Mouse (Mus musculus): Measurements from ENCODE around the gene Ctcfl. TPM values are rescaled to one million over a fixed set of nuclear protein-coding genes. Genes with fewer than 3 reads are reported as not detected.
A peak's percentile ranks its signal among the peaks of the same experiment; 100 is the strongest.
"Not testable (repeated sequence)": the region's sequence is repeated elsewhere in the genome, so short reads cannot be mapped to it uniquely, and the experiment has no call there.

The Ctcfl gene
- polyA plus RNA-seq, 1 experiment from 2014 or later, result 0.85 TPM

- peaks cover 15% of the 10 kb centered on the region; the same call in 1 of the 2 replicates for H3K36me3 ChIP-seq
- H3K4me3 ChIP-seq; DNase-seq (ENCODE audit: low spot score); H3K9me3 ChIP-seq; H3K27me3 ChIP-seq (ENCODE audit: insufficient read depth, poor library complexity, severe bottlenecking): not testable (repeated sequence)
- WGBS, result 90% methylated on average over 10 of the region's 10 CpGs
- H3K4me1 ChIP-seq, result peaks cover 16% of the 10 kb centered on the region
- H3K27ac ChIP-seq, result peak overlapping the region; percentile 30; the same call in 1 of the 2 replicates
These were observed 22.0 kb downstream of the Ctcfl start for GRCm38 (mm10) chr2:173097337-173097736.

GRCm38 (mm10) chr2:173089437-173089836 lies 29.9 kb downstream of the Ctcfl start:
- 16% methylated on average over 6 of the region's 6 CpGs for WGBS
- Histone ChIP-seq H3K27me3 (ENCODE audit: insufficient read depth, poor library complexity, severe bottlenecking) (no peaks in the 10 kb centered on the region), H3K4me3 (peak overlapping the region; percentile 24; the same call in 1 of the 2 replicates), H3K36me3 (no peaks in the 10 kb centered on the region), H3K9me3 (no peaks in the 10 kb centered on the region), H3K27ac (peak overlapping the region; percentile 90), H3K4me1 (peaks cover 31% of the 10 kb centered on the region)
- DNase-seq (ENCODE audit: low spot score), result peak; percentile 91

- 33% methylated on average over 13 of the region's 13 CpGs for WGBS
- no peaks in the 10 kb centered on the region for H3K27me3 ChIP-seq (ENCODE audit: insufficient read depth, poor library complexity, severe bottlenecking)
- no peaks in the 10 kb centered on the region for H3K36me3 ChIP-seq
- DNase-seq (ENCODE audit: low spot score), result peak; percentile 94
- H3K9me3 ChIP-seq, result no peaks in the 10 kb centered on the region
- H3K27ac ChIP-seq, result peak overlapping the region; percentile 90
- peak overlapping the region; percentile 43 for H3K4me3 ChIP-seq
- peaks cover 47% of the 10 kb centered on the region for H3K4me1 ChIP-seq
These were observed 31.9 kb downstream of the Ctcfl start for GRCm38 (mm10) chr2:173087405-173087804.

GRCm38 (mm10) chr2:173085763-173086162 lies 33.6 kb downstream of the Ctcfl start:
- 85% methylated on average over 9 of the region's 9 CpGs for WGBS
- Histone ChIP-seq H3K27ac (peak overlapping the region; percentile 90), H3K36me3 (no peaks in the 10 kb centered on the region), H3K9me3 (no peaks in the 10 kb centered on the region), H3K27me3 (ENCODE audit: insufficient read depth, poor library complexity, severe bottlenecking) (no peaks in the 10 kb centered on the region), H3K4me1 (peaks cover 56% of the 10 kb centered on the region), H3K4me3 (no peak overlapping the region)
- DNase-seq (ENCODE audit: low spot score), result no peak

GRCm38 (mm10) chr2:173084871-173085270 lies 34.5 kb downstream of the Ctcfl start:
- Histone ChIP-seq H3K27ac (peak overlapping the region; percentile 44), H3K9me3 (no peaks in the 10 kb centered on the region), H3K4me3 (no peak overlapping the region), H3K4me1 (peaks cover 65% of the 10 kb centered on the region), H3K36me3 (no peaks in the 10 kb centered on the region), H3K27me3 (ENCODE audit: insufficient read depth, poor library complexity, severe bottlenecking) (no peaks in the 10 kb centered on the region)
- 95% methylated on average over 11 of the region's 11 CpGs for WGBS
- no peak for DNase-seq (ENCODE audit: low spot score)

- Histone ChIP-seq H3K4me3 (peak overlapping the region; percentile 35), H3K27ac (peak overlapping the region; percentile 82), H3K4me1 (peaks cover 69% of the 10 kb centered on the region), H3K27me3 (ENCODE audit: insufficient read depth, poor library complexity, severe bottlenecking) (no peaks in the 10 kb centered on the region), H3K9me3 (no peaks in the 10 kb centered on the region), H3K36me3 (no peaks in the 10 kb centered on the region)
- WGBS, result 15% methylated on average over 13 of the region's 13 CpGs
- DNase-seq (ENCODE audit: low spot score), result peak; percentile 93
These were observed 35.4 kb downstream of the Ctcfl start for GRCm38 (mm10) chr2:173083712-173084475.

GRCm38 (mm10) chr2:173083106-173083505 lies 36.2 kb downstream of the Ctcfl start:
- H3K4me1 ChIP-seq, result peaks cover 64% of the 10 kb centered on the region
- 74% methylated on average over 9 of the region's 9 CpGs for WGBS
- peak overlapping the region; percentile 82 for H3K27ac ChIP-seq
- H3K27me3 ChIP-seq (ENCODE audit: insufficient read depth, poor library complexity, severe bottlenecking), result no peaks in the 10 kb centered on the region
- H3K9me3 ChIP-seq, result no peaks in the 10 kb centered on the region
- no peaks in the 10 kb centered on the region for H3K36me3 ChIP-seq
- peak overlapping the region; percentile 35 for H3K4me3 ChIP-seq
- DNase-seq (ENCODE audit: low spot score), result no peak

GRCm38 (mm10) chr2:173082706-173083105 lies 36.6 kb downstream of the Ctcfl start:
- no peaks in the 10 kb centered on the region for H3K36me3 ChIP-seq
- 86% methylated on average over 3 of the region's 3 CpGs for WGBS
- peak overlapping the region; percentile 82 for H3K27ac ChIP-seq

GRCm38 (mm10) chr2:173080785-173081241 lies 38.5 kb downstream of the Ctcfl start:
- no peaks in the 10 kb centered on the region for H3K9me3 ChIP-seq

More at GRCm38 (mm10) chr2:173082706-173083105, 36.6 kb downstream of the Ctcfl start:
- no peak overlapping the region for H3K4me3 ChIP-seq
- H3K9me3 ChIP-seq, result no peaks in the 10 kb centered on the region
- no peak for DNase-seq (ENCODE audit: low spot score)
- H3K27me3 ChIP-seq (ENCODE audit: insufficient read depth, poor library complexity, severe bottlenecking), result no peaks in the 10 kb centered on the region
- H3K4me1 ChIP-seq, result peaks cover 64% of the 10 kb centered on the region

GRCm38 (mm10) chr2:173079766-173080549 lies 39.4 kb downstream of the Ctcfl start:
- H3K4me3 ChIP-seq, result no peak overlapping the region
- no peaks in the 10 kb centered on the region for H3K27me3 ChIP-seq (ENCODE audit: insufficient read depth, poor library complexity, severe bottlenecking)
- H3K4me1 ChIP-seq, result peaks cover 43% of the 10 kb centered on the region
- no peaks in the 10 kb centered on the region for H3K9me3 ChIP-seq
- peak overlapping the region; percentile 84 for H3K27ac ChIP-seq
- WGBS, result 38% methylated on average over 10 of the region's 10 CpGs
- DNase-seq (ENCODE audit: low spot score), result no peak
- H3K36me3 ChIP-seq, result no peaks in the 10 kb centered on the region

More at GRCm38 (mm10) chr2:173080785-173081241, 38.5 kb downstream of the Ctcfl start:
- 28% methylated on average over 10 of the region's 10 CpGs for WGBS
- Histone ChIP-seq H3K4me3 (0 out of 2 replicates have a peak overlapping the region, but pooled peaks have one; percentile 9), H3K27me3 (ENCODE audit: insufficient read depth, poor library complexity, severe bottlenecking) (no peaks in the 10 kb centered on the region), H3K27ac (peak overlapping the region; percentile 84), H3K36me3 (no peaks in the 10 kb centered on the region), H3K4me1 (peaks cover 47% of the 10 kb centered on the region)
- peak; percentile 92 for DNase-seq (ENCODE audit: low spot score)

GRCm38 (mm10) chr2:173076921-173077320 lies 42.4 kb downstream of the Ctcfl start:
- Histone ChIP-seq H3K27me3 (ENCODE audit: insufficient read depth, poor library complexity, severe bottlenecking) (no peaks in the 10 kb centered on the region), H3K4me1 (peaks cover 27% of the 10 kb centered on the region)
- 72% methylated on average over 9 of the region's 9 CpGs for WGBS

GRCm38 (mm10) chr2:173073666-173074065 lies 45.7 kb downstream of the Ctcfl start:
- Histone ChIP-seq H3K27me3 (ENCODE audit: insufficient read depth, poor library complexity, severe bottlenecking) (no peaks in the 10 kb centered on the region), H3K9me3 (no peaks in the 10 kb centered on the region), H3K27ac (no peak overlapping the region), H3K4me1 (no peaks in the 10 kb centered on the region), H3K4me3 (no peak overlapping the region), H3K36me3 (no peaks in the 10 kb centered on the region)
- 78% methylated on average over 5 of the region's 5 CpGs for WGBS
- DNase-seq (ENCODE audit: low spot score), result no peak

More at GRCm38 (mm10) chr2:173076921-173077320, 42.4 kb downstream of the Ctcfl start:
- no peaks in the 10 kb centered on the region for H3K9me3 ChIP-seq
- no peak overlapping the region for H3K4me3 ChIP-seq
- H3K36me3 ChIP-seq, result no peaks in the 10 kb centered on the region
- no peak for DNase-seq (ENCODE audit: low spot score)
- no peak overlapping the region for H3K27ac ChIP-seq

GRCm38 (mm10) chr2:173072948-173073347 lies 46.4 kb downstream of the Ctcfl start:
- no peaks in the 10 kb centered on the region for H3K4me1 ChIP-seq
- no peaks in the 10 kb centered on the region for H3K9me3 ChIP-seq
- H3K27me3 ChIP-seq (ENCODE audit: insufficient read depth, poor library complexity, severe bottlenecking), result no peaks in the 10 kb centered on the region
- no peaks in the 10 kb centered on the region for H3K36me3 ChIP-seq
- H3K27ac ChIP-seq, result no peak overlapping the region
- 87% methylated on average over 7 of the region's 7 CpGs for WGBS
- DNase-seq (ENCODE audit: low spot score), result no peak
- no peak overlapping the region for H3K4me3 ChIP-seq
